Mouse (Mus musculus) fibroblast of lung, adult 2 months (primary cell): Measurements from ENCODE around the gene Farsa.

Experiments
- DNase-seq: peaks from one replicate; pipeline ENCODE4 v3.0.0-alpha.2; 2011; ENCODE audit warnings: low read depth

Farsa gene

DNA sequence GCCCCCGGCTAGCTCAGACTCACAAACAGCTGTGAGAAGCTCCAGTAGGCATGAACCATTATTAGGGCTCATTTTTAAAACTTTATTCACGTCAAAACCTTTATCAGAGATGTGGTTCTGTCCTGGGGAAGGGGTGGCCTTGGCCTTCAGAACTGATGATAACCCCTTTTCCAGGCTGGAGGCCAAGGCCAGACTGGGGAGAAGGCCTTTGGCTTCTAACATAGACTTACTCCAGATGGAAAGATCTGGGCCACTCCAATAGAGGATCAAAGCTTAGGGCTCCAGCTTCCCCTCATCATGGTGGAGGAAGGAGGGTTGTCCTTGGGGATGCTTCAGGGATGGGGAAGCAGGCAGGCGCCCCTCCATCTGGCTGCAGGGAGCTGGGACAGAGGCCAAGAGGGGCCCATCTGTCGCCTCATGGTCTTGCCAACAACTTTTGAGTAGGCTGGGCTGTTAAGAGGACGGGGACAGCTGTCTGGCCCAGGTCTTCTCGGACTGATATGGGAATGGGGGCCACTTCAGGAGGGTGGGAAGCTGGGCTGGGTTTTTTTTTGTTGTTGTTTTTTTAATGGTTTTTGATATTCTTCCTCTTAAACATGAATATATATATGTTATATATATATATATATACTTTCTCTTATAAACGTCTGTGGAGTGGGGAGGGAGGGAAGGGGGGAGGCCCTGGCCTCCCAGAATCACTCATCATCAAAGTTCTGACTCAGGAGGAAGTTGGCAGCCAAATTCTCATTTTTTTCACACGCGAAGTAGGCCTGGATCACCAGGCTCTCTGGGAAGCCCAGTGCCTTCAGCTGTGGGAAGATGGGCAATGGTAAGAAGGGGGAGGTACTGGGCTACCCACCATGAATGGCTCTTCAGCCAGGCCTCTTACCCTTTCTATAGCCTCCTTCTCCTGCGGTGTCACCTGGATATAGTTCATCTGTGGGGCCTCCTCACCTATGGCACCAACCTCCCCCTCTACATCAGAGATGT, 21.6 kb upstream of the Farsa start:
- DNase-seq, result no peak

DNA sequence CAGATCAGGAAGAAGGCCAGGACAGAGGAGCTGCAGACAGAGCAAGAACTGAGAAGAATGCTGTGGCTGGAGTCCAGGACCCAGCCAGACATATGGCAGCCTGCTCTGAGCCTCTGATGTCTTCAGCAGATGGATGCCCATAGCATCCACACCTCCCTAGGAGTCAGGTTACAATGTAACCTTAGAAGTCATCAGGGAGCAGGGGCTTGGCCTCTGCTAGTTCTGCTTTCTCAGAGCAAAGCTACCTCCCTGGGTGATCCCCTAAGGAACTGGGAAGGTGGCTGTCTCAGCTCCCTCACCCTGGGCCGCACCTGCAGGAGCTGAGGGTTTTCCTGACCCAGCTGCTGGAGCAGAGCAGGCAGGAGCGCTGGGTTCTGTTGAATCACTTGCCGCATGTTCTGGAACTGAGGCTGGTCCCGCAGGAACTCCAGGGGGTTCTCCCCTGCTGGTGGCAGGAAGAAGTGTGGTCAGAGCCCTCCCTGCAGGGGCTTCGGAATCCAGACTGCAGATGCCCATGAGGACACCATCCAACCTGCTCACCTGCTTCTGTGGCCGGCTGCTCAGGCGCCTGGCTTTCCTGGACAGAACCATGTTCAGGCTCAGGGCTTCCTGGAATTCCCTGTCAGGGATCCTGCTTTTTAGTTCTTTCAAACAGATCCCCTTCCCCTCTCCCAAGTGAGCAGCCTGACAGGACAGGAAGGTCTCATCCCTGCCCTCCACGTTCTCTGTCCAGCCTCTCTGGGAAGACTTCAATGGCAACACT, 19.5 kb upstream of the Farsa start:
- DNase-seq, result no peak

DNA sequence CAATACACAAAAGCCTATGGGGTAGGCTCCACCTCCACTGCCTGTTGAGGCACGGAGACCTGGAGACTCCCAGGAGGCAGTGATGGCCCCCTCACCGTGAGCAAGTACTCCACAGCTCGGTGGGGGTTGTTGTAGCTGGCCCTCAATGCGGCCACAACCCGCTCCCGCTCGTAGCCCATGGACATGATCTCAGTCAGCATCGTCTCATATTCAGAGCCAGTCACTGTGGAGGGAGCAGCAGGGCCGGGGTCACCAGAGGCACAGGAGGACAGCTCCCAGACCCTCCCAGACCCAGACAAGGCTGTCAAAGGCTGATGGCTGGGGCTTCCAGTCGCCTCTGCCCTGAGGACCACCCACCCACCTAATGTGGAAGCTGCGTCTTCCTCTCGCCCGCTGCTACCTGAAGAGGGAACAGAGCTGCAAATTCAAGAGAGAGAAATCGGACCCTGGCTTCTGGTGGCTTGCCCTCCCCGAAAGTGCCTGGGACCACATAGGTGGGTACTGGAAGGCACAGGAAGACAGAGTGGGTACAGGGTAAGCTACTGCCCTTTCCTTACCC, 18.8 kb upstream of the Farsa start:
- no peak for DNase-seq

DNA sequence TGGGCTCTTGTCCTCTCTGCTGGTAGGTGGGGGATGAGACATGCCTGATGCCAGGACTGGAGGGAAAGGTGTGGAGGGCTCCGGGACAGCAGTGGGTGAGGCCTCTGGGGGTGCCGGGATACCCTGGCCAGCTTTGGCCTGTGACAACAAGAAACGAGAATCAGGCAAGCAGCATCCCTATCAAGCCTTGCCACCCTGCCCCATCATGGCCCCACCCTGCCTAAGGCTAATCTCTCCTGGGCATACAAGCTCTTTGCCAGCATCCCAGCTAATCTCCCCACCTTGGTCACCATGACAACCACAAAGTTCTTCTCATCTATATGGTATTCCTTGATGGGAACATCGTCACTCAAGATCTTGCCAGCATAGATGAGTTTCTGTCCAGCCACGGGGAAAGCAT, 18.3 kb upstream of the Farsa start:
- no peak for DNase-seq

DNA sequence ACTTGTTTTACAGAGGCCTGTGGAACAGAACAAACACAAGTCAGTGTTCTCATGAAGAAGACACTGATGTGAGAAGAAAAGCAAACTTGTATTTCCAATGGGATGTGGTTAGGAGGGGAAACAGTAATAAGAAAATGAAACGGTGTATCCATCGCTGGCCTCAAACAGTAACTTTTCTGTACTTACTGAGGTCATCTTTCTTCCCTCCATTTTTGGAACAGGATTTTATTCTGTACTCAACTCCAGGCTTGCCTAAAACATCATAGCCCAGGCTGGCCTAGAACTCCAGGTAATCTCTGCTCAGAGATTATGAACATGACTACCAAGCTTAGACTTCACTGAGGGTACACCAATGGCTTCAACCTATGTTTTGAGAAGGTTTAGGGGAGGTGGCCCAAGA, 17.4 kb upstream of the Farsa start:
- no peak for DNase-seq

DNA sequence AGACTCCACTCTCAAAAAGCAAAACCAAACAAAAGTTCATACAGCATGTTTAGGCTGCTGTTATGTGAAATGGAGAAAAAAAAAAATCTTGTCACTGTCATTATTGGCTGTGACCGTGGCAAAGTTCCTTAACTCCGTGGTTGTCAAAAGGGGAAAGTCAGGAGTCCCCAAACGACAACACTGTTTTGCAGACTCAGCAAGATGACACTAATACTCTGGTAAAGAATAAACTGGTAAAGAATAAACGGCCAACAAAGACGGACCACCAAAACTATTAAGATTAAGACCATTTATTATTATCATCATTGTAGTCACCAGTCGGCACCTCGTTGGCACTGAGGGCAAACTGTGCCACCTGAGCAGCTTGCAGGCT, 16.9 kb upstream of the Farsa start:
- no peak for DNase-seq

DNA sequence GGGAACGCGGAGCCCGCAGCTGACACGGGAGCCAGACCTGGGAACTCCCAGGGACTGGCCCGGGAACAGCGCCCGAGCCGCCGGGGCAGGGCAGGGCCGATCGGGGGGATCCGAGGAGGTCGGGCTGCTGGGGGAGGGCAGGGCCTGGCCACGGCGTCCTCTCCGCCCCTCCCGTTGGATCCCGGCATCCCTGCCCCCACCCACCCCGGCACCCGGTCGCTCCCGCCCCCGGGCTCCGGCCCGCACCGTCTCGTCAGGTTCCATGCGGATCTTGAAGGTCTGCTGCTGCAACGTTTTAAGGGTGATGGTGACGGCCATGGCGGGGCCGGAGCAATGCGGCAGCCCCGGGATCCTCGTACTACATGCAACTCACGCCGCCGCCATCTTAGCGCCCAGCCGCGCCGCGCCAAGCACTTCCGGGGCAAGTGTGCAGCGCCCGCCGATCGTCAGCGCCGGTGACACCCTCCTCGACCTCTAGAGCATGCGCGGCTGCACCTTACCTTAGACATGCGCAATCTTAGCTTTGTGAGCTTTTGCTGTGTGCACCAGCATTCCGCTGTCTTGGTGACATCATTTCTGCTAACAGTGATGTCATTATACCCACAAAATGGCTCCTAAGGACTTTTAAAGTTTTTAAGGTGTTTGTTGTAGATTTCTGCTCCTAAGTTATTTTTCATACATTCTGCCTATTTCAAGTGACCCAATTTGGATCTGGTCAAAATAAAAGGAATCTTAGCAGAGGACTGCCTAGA, 16.4 kb upstream of the Farsa start, which contains the start of gene Rad23a:
Gene Rad23a, minus strand, starts transcription at position 418 of the 752 bp plus-strand sequence.
- DNase-seq, result peak; percentile 90

DNA sequence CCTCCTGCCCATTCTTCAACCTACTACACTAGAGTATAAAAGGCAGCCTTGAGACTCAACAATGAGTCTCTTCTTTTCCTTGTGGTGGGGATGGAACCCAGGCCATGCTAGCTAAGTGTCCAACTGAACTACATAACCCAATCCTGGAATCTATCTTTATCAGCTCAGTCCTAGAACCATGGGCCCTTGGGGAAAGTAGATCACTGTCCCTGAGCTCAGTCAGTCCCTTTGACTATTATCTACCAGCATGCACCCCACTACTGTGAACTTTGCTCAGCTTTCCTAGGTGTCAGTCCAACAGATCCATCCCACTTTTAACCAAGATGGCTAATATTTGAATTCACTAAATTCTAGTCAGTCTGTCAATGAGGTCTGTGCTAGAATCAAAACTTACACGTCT, 15.3 kb upstream of the Farsa start:
- DNase-seq, result no peak

DNA sequence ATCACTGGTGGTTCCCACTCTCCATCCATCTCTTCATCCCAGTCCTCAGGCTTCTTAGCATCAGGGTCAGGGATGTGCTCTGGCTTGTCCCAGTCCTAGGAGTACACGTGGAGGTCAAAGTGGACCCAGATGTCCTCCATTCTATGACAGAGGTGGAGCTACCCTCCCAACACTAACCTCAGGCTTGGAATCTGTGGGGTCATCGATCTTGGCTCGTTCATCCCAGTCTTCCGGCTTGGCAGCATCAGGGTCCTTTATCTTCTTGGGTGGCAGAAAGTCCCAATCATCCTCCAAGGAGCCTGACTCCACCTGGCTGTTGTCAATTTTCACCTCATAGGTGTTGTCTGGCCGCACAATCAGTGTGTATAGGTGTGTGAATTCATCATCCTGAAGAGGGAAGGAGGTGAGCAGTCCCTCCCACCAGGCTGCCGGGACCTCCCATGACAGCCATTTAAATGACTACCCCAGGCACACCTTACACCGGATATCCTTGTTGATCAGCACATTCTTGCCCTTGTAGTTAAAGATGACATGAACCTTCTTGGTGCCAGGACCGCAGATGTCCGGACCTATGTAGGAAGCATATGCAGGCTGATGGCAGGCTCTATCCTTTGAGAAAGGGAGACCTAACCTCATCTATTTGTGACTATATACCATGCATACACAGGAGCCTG, 12.3 kb upstream of the Farsa start:
- DNase-seq, result no peak

DNA sequence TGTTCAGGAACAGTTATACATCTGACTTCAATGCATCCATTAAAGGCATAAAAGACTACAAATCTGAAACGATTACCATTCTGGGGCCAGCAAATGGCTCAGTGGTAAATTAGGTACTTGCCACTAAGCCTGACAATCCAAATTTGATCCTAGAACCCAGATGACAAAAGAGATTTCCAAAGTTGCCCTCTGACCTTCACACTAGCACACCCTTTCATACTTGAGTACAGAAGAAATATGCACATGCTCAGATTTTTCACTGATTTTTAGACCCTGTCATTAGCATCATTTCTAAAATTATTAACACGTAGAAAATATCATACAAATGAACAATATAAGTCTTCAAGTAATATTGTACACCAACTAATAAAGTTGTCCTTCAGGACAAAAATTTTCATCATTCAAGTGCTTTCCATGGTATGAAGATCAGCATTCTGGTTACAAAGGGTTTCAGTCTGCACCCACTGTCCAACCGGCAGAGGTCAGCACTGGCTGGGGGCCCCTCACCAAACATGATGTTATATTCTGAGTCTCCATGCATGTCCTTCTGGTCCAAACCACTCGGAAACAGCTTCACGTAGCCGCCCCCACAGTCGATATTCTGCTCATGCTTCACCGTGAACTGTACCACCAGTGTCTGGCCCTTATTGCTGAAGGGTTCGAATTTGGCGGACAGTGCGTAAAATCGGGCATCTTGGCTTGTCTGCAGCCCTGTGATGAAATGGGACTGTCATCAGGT, 11.3 kb upstream of the Farsa start:
- no peak for DNase-seq

DNA sequence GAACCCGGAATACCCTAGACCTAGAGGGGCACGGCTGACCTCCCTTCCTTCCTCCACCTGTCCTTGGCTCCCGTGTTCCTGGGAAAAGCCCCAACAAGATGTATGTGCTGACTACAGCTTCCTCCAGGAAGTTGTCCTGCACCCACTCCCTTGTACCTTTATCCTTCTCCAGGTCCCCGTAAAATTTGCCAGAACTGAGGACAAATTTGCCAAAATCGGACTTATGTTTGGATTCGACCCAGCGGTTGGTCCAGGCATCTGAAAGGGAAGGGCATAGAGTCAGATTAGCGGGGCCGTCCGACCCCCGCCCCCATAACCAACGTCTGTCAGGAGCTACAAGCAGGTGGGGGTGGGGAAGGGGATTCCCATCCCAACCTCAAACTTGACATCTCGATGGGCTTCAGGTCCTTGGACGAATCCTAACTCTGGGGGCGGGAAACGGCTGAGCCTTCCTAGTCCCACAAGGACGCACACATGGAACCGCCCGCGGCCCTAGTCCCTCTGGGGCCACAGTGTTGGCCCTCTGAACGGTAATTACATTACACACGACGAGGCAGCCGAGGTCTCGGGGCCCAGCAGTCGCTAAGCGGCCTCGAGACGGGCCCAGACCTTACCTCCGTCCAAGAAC, 10.6 kb upstream of the Farsa start:
- DNase-seq, result no peak

DNA sequence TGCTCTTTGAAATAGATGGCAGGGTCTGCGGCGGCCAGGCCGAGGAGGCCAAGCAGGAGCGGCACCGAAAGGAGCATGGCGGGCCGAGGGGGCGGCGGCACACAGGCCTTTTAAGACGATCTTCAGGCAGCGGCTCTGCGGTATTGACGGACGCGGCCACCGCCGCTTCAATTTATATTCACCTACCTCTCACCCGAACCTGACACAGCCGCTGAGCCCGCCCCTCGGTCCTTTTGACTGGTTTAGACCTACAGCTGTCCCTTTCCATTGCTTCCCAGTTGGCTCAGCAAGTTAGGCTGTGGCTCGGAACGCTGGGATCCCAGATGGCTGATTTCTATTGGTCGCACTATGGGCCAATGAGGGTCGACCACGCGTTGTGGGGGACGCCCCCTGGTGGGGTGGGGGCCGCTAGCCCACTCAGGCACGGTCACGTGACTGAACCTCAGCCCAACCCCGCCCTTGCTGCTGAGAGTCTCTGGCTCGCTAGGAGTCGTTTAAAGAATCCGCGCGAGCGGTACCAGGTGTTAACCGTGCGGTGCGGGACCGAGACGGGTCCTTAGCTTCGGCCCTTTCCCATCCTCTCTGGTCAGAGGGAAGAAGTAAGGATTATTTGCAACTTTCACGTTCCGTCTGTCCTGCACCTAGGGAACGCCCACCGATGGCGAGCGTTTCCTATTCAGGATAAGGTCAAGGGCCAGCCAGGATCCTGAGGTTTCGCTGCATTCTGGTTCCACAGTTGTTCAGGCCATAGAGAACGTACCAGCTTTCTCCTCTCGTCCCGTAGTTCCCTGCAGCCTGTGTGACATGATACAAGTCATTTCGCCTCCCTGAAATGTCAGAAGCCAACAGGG, 9.8 kb upstream of the Farsa start, which contains the start of gene Calr:
Gene Calr, minus strand, starts transcription at position 213 of the 851 bp plus-strand sequence.
- DNase-seq, result peak; percentile 100

DNA sequence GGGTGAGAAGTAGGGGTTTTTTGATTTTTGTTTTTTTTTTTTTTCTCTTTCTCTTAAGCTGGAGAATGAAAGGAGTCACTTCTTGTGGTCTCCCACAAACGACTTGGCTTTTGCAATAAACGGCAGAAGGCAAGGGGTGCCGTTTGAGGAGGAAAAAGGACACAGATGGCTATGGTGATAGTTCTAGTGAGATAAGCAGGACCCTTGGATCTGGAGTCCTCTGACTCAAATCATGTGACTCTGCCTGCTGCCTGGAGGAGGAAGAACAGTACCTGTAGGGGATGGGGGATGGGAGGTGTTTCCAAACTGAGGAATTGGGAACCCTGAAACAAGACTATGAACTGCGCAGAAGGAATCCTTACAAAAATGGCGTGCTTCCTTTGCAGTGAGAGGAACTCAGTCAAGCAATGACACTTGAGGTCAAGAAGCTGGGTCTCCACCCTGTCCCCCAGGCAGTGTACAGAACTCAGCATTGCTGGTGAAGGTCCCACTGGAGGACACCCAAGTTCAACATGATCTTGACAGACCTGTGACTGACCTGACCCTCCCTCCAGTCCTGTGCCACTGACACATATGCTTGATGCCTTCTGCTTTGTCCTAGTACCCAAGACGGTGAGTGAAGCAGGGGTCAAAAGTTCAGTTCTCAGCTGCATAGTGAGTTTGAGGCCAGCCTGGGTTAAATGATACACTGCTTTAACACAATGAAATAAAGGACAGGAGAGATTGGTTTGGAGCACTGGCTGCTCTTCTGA, 8.9 kb upstream of the Farsa start:
- no peak for DNase-seq

DNA sequence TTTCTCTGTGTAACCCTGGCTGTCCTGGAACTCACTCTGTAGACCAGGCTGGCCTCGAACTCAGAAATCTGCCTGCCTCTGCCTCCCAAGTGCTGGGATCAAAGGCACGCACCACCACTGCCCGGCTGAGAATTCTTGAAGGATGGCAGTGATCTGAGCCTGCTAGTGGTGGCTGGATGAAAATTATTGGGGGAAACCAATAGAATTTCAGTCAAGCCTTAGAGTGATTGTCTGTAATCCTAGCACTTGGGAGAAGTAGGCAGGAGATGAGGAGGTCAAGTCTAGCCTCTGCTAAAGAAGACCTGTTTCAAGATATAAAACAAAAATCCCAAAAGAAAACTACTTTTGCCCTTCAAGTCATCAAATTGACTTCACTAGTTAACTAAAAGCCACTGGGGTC, 355 bp upstream of the Farsa start:
- DNase-seq, result no peak

DNA sequence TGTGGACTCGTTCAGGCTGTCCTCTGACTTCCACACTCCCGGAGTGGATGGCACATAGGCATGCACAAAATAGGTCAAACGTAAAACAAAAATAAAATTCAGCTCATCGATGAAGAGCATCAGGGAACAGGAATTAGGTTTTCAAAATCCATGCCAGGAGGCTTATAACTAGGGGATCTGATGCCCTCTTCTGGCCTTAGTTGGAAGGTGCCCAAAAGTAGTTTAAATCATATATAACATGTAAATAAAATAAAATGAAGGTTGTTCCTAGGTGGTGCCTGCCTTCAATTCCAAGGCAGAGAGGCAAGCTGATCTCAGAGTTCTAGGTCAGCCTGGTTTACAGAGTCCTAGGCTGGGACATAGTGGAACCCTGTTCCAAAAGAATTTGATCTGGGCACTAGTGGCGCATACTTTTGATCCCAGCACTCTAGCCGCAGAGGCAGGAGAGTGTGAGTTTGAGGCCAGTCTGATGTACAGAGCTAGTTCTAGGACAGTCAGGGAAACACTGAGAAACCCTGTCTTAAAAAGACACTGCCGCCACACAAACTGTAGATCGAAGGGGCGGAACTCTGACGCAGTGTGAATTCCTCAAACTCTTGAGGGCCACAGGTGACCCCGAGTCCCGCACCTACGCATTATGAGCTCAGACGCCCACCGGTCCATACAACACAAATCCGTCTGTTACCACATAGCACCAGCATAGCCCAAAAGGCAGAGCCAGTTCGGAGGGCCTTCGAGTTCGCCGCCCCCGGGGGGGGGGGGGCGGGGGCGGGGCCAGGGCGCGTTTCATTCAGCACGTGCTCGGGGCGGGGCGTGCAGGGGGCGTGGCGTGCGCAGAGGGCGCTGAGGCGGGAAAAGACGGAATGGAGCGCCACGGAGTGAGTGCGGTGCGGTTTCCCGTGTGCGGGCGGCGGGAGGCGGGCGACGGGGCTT, 14.9 kb downstream of the Farsa start, which contains the start of gene Syce2:
Gene Syce2, plus strand, starts transcription at position 736 of the 933 bp plus-strand sequence.
- no peak for DNase-seq

DNA sequence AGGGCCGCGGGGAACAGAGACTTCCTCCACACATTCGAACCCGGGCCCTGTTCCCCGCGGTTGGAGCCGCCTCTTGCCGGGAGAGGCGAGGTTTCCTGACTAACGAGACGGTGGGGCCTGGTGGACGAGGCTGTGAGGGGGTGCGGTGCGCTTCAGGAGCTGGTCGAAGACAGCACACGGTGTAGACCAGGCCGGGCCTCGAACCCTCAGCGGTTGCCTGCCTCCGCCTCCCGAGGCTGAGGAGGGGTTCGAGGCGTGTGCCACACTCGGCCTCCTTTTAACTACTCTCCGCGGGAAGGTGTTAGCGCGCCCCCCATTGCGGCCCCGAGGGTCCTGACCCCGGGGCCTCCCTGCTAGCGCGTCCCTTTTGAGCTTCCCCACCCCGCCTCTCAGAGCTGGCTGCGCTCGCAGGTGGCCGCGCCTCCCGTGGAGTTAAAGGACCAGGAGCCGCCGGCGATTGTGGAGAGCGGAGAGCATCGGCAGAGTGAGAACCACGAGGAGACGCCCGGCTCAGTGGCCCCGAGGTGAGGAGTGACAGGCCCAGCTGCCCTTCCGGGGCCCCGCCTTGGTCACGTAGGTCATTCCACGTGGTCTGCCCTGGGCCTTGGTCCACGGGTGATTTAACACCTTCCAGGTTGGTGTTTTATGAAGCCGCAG, 15.6 kb downstream of the Farsa start:
- DNase-seq, result no peak

DNA sequence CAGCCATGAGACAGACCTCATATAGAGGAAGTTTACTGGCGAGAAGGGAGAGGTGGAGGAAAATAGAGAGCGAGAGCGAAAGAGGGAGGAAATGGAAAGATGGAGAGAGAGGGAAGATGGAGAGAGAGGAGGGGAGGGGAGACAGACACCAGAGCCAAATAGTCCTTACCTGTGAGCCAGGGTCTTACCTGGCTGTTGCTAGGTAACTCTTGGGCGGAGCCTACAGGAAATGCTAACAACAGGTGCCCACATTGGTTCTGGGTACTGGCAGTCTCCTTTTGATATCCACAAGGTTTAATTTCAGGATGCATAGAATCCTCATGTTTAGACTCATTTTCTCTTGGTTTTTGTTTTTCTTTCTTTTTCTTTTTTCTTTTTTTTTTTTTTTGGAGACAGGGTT, 16.2 kb downstream of the Farsa start:
- no peak for DNase-seq
